Mouse (Mus musculus): ENCODE measurements around the gene Klc4.

The Klc4 gene

DNA sequence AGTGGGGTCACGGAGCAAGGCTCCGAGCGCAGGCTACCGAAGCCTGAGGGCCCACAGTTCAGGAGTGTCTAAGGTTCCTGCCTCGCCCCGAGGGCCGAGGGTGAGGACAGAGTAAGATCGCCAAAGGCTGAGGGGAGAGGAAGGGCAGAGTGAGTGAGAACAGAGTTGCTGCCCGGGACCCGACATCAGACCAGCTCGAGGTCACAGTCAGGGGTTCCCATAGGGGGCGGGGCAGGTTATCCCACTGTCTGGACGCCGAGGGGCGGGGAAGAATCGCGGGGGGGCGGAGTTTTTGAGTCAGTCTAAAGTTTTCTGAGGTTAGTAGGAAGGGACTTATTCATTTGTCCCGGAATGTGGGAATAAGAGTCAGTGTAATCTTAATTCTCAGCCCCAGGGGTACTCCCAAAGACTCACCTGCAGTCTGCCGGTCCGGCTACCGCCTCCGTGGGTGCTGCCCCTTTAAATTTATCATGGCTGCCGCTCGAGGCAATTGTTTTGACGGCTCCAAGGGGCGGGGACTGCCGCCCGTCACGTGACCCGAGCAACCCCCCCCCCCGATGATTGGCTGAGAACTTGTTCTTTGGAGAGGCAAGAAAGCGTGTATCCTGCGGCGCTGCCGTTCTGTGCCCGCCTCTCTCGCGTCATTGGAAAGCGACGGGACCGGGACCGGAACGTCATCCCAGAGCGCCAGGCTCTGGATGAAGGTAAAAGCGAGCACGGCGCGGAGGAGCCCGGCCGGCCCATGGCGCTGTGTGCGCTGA, at the start of gene Klc4, which contains the start of gene Mrpl2:
TSS of gene Klc4 (minus strand) at position 462 of the 761 bp plus-strand sequence.
TSS of gene Mrpl2 (plus strand) at position 669 of the 761 bp plus-strand sequence.
- peak; percentile 99 for DNase-seq (ENCODE audit: inconsistent ontology term)

DNA sequence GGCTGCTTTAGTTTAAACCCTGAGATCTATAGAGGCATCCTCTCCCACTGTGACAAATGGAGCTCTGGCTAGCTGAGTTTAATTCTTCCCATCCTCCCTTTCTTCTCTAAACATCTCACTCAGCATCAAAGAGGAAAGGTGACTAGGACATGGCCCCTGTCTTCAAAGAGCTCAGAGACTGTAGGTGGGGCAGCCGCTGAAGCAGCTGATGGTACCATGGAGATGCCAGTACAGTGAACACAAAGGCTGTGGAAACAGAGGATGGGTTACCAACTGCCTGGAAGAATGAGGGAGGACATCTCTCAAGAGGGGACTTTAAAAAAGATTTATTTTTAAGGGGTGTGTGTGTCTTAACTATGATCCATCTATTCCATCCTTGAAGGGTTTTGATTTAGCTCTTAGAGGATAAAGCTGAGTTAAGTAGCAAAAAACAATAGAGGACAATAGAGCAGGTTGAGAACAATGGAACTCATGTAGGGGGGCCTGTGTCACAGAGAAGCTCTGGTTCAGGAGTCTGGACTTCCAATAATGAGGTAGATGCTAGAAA, 48.8 kb upstream of the Klc4 start:
- no peak for DNase-seq (ENCODE audit: inconsistent ontology term)

DNA sequence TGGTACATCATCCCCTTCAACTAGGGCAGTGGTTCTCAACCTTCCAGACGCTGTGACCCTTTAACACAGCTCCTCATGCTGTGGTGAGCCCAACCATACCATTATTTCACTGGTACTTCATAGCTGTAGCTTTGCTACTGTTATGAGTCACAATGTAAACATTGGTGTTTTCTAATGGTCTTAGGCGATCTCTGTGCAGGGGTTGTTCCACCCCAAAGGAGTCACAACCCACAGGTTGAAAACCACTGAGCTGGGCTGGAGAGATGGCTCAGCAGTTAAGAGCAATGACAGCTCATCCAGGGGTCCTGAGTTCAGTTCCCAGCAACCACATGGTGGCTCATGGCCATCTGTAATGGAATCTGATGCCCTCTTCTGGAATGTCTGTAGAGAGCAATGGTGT, 45.6 kb upstream of the Klc4 start:
- no peak for DNase-seq (ENCODE audit: inconsistent ontology term)

DNA sequence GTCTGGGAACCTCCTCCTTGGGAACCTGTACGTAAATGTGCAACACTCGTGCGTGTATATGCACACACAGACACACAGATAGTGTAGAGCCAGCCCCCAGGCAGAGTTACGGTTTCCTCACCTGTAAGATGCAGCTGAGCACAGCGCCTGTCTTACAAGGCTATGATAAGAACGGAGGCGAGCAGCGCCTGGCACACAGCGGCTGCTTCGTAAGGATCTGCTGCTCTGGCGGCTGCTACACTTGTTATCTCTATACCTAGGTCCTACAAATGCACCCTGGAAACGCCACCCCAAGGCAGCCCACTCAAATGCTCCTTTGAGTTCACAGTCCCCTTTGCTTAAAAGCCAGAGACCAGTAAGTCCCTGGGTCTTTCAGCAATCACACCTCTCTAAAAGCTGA, 44.8 kb upstream of the Klc4 start:
- DNase-seq (ENCODE audit: inconsistent ontology term) = no peak

DNA sequence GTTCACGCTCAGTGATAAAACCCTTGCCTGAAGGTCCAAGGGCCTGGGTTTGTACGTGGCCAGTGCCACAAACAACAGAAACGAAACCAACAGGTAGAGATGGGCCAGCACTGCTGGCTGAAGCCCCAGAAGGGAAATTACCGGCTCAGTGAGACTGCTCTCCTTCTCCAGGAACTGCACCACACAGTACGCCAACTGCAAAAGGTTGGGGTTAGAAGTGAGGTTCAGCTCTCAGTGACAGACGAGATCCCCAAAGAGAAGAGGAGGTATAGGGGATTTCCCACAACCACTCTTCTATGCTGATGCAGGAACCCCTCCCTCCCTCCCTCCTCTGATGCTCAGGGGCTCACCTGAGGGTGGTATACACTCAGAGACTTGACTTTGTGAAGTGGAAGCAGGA, 40.1 kb upstream of the Klc4 start:
- no peak for DNase-seq (ENCODE audit: inconsistent ontology term)

DNA sequence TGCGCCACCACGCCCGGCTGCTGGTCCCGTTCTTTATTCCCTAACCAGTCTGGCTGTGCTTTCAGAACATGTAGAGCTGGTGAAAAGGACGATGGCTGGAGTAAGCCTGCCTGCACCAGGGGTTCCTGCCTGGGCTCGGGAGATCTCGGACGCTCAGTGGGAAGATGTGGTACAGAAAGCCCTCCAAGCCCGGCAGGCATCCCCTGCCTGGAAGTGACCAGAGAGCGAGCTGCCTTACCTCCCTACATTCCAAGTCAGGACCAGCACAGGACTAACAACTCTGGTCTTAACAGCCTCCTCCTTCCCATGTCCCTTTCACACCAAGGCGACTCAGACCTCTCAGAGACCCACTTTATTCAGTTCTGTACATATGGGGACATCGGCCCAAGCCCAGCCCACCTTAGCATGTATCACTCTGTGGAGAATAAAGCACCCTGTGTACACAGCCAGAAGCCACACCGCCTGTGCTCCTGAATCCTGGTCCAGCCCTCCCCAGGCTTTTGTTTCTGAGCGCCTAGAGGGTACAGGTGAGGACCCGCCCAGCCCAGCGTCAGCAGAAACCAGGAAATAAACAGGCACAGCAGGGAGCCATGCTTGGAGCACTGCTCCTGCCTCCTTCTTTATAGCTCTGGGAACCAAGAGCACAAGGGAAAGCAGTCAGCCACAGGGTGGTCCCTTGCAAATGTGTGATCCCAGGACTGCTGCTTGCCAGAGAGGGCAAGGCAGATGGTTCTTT, 37.0 kb upstream of the Klc4 start:
- DNase-seq (ENCODE audit: inconsistent ontology term) = no peak

DNA sequence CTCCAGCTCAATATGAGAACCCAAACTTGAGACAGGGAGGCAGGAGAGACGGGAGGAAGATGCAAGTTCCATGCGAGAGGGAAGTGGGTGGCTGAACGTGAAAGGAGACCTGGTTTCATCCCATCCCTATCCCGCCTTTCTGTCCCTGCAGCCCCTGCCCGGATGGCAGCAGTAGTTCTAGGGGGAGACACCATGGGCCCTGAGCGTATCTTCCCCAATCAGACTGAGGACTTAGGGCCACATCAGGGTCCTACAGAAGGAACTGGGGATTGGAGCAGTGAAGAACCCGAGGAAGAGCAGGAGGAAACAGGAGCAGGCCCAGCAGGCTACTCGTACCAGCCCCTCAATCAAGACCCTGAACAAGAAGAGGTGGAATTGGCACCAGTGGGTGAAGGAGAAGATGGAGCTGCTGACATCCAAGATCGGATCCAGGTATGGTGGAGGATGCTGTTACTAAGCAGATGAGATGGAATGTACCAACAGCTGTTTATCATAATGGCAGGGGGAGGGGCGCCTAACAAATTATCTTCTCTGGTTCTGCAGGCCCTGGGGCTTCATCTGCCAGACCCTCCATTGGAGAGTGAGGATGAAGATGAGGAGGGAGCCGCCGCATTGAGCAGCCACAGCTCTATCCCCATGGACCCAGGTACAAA, 35.8 kb upstream of the Klc4 start:
- DNase-seq (ENCODE audit: inconsistent ontology term) = no peak

DNA sequence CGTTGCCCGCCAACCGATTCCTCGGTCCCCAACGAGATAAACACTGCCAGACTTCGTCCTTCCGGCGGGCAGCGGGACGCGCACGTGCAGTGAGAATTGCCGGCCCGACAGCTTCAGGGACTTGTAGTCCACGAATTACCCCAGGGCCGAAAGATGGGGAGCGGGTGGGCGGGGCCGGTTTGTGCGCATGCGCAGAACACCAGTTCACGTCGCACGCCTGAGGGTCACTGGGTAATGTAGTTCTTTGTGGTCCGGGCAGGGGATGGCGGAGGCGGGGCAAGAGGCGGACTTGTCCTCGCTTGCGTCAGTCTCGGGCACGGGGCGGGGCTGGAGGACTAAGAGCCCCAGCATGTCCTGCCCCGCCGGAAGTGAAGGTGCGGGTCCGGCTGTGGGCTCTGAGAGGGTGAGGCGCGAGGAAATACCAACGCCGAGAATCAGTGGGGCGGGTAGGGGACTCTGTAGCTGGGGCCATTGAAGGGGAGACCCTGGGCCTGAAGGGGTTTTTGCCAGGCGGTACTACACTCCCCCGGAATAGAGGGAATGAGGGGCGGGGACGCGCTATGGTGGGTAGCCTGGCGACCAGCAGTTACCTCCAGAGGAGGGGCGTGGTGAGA, 35.0 kb upstream of the Klc4 start, which contains the start of gene Klhdc3:
TSS of gene Klhdc3 (minus strand) at position 155 of the 614 bp plus-strand sequence.
- peak; percentile 100 for DNase-seq (ENCODE audit: inconsistent ontology term)

DNA sequence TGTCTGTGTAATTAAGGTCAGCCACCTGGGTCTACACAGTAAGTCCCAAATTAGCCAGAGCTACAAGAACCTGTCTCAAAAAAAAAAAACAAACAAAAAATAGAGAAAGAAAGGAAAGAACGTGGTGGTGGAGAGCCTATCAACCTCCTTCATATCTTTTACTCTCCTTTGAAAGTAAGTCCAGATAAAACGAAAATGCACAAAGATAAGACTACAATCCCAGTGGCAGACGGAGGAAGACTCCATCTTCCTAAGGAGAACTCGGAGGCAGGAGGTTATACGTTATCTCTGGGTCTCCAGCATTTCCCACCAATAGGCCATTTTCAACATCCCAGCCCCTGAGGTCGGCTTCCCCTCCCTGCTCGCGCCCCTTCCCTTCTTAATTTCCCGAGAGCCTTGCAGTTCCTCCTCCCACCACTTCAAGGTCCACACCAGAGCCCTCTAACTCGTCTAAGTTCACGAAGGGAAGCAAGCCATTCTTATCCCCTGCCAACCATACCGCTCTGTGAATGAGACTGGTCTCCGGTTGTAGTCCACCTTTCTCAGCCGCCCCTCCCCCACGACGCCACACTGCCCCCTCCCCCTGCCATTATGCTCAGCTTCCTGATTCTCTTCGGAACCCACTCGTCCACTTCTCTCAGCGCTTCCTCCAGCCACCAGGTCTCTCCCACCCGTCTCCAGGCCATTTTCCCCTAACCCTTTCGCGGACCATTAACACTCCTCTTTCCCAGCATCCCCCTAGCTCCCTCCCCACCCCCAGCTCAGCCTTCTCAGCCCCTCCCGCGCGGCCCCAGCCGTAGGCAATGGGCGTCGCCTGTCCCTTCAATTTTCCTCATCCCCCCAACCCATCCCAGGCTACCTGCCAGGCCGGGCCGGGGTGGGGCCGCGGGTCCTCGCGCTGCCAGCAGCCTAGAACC, 34.3 kb upstream of the Klc4 start:
- peak; percentile 64 for DNase-seq (ENCODE audit: inconsistent ontology term)

DNA sequence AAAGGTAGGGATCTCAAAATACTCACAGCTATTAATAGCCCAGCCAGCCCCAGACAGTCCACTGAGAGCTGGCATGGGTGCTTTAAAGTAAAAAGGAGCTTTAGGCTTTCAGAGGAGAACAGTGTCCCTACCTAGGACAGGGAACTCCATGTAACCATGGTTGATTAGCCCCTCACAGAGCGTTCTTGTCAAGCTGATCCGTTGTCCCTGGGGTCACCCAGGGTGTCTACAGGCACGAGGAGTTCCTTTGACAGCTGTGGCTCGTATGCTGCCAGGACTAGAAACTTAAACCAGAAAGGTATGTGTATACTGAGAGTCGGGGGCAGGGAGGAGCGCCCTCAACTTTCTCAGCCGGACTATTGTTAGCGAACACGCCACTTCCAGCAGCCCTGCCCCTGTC, 33.1 kb upstream of the Klc4 start:
- DNase-seq (ENCODE audit: inconsistent ontology term) = no peak

DNA sequence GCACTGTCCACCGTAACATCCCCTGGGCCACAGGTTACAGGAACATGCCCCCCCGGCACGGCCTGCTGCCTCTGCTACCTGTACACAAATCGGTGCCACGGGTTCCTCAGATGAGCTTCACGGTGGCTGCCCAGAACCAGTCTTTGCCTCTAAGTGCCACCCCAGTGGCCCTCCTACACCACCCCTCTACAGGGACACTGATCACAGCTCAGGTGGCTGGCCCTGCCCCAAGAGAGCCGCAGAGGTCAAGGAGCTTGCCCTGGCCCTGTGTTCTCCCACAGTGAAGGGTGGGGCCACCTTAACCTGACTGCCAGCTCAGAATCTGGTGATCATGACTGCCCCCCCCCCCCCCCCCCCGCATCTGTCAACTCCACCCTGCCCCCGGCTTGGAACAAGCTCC, 32.6 kb upstream of the Klc4 start, which contains the start of gene Mea1:
TSS of gene Mea1 (plus strand) at position 378 of the 400 bp plus-strand sequence.
- DNase-seq (ENCODE audit: inconsistent ontology term) = no peak

DNA sequence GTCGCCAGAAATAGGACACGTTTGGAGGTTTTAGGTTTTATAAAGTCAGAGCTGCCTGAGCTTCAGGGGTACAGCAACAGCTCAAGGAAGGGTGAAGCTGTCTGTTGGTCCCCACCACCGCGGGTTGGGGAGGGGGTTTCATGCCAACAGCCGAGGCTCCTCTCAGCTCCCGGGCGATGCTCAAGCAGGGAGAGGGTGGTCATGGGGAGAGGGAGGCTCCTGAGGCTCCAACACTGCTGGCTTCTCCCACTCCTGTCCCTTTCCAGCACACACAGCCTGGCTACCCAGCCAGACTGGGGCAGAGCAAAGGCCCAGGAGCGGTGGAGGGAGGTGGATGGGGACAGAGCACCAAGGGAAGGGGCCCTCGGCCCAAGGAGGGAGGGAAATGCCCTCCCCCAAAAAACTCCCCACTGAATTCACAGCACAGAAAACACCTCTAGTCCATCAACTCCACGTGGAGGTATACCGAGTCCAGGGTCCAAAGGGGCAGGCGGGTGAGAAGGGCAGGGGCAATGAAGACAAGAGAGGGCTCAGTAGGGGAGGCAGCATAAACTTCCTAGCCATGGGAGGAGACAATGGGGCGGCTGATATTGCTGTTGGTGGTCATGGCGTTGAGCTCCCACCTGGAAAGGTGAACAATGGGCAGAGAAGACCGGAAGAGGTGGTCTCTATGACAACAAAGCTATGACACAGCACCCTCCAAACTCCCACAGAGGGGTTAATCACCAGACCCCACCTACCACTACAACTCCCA, 28.9 kb upstream of the Klc4 start:
- DNase-seq (ENCODE audit: inconsistent ontology term) = no peak

DNA sequence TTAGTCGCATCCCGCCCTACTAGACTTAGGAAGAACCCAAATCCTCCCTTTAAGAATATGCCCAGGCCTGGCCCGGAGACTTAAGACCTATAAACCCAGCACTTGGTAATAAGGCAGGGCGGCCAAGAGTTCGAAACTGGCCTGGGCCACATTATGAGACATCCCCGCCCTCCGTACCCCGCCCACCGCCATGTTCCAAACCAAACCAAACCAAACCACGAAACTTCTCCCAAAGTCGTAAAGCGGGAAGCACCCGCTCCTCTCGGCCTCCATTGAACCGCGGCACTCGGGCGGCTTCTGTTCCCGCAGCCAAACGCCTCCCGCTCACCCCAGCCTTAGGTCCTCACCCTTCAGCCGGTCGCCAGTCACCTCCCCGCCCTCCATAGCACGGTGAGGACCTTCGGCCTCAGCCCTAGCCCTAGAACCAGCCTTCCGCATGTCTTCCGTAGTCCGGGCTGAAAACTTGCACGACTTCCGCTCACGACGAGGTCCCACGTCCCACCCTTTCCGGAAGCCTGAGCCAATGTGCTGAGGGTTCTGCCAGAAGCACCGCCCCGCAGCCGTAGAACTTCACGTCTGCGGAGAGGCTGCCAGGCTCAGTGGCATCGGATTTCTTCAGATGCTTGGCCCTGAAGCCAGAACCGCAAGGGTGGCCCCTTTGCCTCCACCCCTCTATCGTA, 28.2 kb upstream of the Klc4 start, which contains the start of gene Rrp36:
TSS of gene Rrp36 (minus strand) at position 503 of the 680 bp plus-strand sequence.
- peak; percentile 93 for DNase-seq (ENCODE audit: inconsistent ontology term)

DNA sequence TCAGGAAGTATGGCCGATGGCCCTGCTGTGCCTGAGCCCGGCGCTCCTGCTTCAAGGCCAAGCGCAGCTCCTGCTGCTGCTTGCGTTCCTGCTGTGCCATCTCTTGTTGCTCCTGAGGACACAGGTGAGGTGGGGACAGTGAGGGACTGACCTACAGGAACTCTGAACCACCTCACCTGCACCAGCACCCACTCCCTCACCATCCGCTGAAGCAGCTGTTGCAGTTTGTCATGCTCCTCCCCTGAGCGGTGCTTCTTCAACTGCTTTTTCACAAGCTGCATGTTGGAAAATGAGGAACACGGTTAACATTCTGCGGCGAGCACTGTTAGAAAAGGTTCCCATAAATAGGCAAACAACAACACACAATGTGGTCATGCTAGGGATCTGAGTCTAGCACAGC, 24.1 kb upstream of the Klc4 start:
- DNase-seq (ENCODE audit: inconsistent ontology term) = no peak

DNA sequence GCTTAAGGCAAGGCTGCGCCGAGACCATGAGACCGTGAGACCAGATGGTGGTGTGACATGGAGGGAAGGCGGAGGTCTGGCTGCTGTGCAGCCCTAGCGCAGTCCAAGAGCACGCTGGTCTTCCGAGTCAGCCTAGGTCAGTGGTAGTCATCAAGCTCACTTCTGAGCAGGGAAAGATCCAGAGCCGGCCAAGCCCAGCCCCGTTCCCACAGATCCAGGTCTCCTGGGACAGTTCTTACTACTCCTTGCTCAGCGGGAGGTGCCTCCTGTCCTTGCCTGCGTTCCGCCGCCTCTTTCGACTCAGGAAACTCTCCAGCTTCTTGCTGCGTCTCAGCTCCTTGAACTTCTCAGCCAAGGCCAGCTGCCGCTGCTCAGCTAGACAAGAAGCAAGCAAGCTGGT, 21.9 kb upstream of the Klc4 start:
- DNase-seq (ENCODE audit: inconsistent ontology term) = no peak

DNA sequence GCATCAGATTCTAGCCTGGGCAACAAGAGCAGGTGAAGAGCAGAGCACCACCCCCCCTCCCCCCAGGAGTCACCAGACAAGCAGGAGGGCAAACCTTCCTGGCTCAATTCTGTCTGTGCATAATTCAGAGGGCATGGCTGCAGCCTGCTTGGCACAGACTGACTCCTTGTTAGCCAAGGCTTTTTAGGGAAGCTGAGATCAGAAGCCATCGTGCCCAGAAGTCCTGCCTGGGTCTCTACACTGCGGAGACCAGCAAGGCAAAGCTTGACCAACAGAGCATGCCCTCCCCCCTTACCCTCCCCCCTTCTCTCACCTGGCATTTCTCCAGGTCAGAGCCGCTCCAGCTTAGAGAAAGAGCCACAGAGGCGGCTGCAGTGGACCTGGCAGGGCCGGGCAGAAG, 16.9 kb upstream of the Klc4 start:
- peak; percentile 53 for DNase-seq (ENCODE audit: inconsistent ontology term)

DNA sequence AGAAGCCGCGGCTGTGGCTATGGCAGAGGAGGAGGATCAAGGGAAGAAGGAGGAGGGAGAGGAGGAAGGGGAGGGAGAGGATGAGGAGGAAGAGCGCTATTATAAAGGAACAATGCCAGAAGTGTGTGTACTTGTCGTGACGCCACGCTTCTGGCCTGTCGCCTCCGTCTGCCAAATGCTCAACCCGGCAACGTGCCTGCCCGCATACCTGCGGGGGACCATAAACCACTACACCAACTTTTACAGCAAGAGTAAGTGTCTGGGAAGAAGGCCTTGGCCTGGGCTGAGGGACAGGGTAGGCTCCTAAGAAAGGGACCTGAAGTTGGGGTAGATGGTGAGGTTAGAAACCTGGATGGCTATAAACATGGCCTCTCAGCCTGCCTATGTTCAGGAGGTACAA, 16.2 kb upstream of the Klc4 start:
- DNase-seq (ENCODE audit: inconsistent ontology term) = no peak

DNA sequence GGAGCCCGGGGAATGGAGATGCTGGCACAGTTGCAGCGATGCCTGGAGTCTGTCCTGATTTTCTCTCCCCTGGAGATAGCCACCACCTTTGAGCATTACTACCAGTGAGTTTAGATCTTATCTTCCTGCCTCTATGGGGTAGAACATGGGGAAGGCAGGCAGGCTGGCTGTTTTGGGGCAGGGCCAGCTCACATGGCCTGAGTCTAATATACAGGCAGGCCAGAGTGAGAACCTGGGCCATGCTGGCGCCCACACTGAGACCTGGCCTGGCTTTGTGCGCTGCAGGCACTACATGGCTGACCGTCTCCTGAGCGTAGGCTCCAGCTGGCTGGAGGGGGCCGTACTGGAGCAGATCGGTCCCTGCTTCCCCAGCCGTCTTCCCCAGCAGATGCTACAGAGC, 15.5 kb upstream of the Klc4 start:
- no peak for DNase-seq (ENCODE audit: inconsistent ontology term)

DNA sequence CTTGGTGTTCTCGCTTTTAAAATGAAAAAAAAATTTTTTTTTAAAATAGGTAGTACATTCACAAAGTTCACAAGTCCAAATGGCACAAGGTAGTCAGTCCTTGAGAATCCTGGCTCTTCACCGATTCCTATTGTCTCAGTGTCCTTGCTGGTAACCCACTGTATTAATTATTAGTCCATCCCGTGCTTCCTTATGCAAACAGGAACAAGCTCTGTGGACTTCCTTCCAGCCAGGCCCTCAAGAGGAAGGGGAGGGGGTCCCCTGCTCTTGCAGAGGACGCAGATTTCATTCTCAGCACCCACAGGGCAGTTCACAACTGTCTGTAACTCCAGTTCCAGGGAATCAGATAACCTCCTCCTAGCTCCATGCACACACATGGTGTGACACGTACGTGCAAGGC, 10.2 kb upstream of the Klc4 start:
- no peak for DNase-seq (ENCODE audit: inconsistent ontology term)

Measured in Muller cell, postnatal 12 days (primary cell).